Mouse (Mus musculus): Measurements from ENCODE around the gene Duox1. TPM values are rescaled to one million over a fixed set of nuclear protein-coding genes. Genes with fewer than 3 reads are reported as not detected.
A peak's percentile ranks its signal among the peaks of the same experiment; 100 is the strongest.
"Not testable (repeated sequence)": the region's sequence is repeated elsewhere in the genome, so short reads cannot be mapped to it uniquely, and the experiment has no call there.

Duox1 gene
- polyA plus RNA-seq, 1 experiment = not detected

DNA sequence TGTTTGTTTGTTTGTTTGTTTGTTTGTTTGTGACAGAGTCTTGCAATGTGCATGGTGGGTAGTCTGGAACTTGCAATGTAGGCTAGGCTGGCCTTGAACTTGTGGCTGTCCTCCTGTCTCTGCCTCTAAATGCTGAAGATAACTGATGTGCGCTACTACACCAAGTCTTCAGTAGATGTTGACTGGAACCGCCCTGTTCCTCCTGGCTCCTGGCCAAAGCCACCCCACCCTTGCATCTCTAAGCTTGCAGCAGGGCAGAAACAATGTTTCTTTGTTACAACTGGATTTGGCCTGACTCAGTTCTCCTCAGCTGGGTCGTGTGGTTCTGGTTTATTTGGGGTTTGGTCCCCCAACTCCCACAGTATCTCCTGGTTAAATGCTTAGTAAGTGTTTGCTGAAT is 18.7 kb downstream of the Duox1 start:
- no peaks in the 10 kb centered on the region for H3K9me3 ChIP-seq (replicated peaks; ENCODE audit: control insufficient read depth, insufficient read depth, low read length, poor library complexity, severe bottlenecking)
- H3K27ac ChIP-seq (ENCODE audit: insufficient read depth, low read length) = no peak overlapping the region
- H3K9ac ChIP-seq (ENCODE audit: low read depth, poor library complexity, severe bottlenecking) = no peak overlapping the region
- TF ChIP-seq POLR2A (IDR thresholded peaks at IDR 0.05; ENCODE audit: insufficient read depth, low read length) (no peak), CTCF (IDR thresholded peaks at IDR 0.05; ENCODE audit: low read depth, low read length) (no peak)
- H3K36me3 ChIP-seq (ENCODE audit: control insufficient read depth, insufficient read depth, low read length, poor library complexity, severe bottlenecking) = no peaks in the 10 kb centered on the region
- no peak overlapping the region for H3K4me3 ChIP-seq (ENCODE audit: low read depth, low read length)
- H3K4me1 ChIP-seq (ENCODE audit: control insufficient read depth, insufficient read depth, low read length) = peaks cover 5% of the 10 kb centered on the region
- no peaks in the 10 kb centered on the region for H3K27me3 ChIP-seq (ENCODE audit: control insufficient read depth, insufficient read depth, low read length, poor library complexity, severe bottlenecking)

GRCm38 (mm10) chr2:122337291-122337690 is 21.8 kb downstream of the Duox1 start:
- Histone ChIP-seq H3K36me3 (ENCODE audit: control insufficient read depth, insufficient read depth, low read length, poor library complexity, severe bottlenecking) (no peaks in the 10 kb centered on the region), H3K9me3 (replicated peaks; ENCODE audit: control insufficient read depth, insufficient read depth, low read length, poor library complexity, severe bottlenecking) (no peaks in the 10 kb centered on the region), H3K27ac (ENCODE audit: insufficient read depth, low read length) (no peak overlapping the region), H3K27me3 (ENCODE audit: control insufficient read depth, insufficient read depth, low read length, poor library complexity, severe bottlenecking) (no peaks in the 10 kb centered on the region), H3K4me1 (ENCODE audit: control insufficient read depth, insufficient read depth, low read length) (peaks cover 5% of the 10 kb centered on the region), H3K4me3 (ENCODE audit: low read depth, low read length) (peak overlapping the region; percentile 12; the same call in 1 of the 2 replicates), H3K9ac (ENCODE audit: low read depth, poor library complexity, severe bottlenecking) (no peak overlapping the region)
- TF ChIP-seq CTCF (IDR thresholded peaks at IDR 0.05; ENCODE audit: low read depth, low read length) = no peak

GRCm38 (mm10) chr2:122345106-122345893 is 29.8 kb downstream of the Duox1 start:
- Histone ChIP-seq H3K9ac (ENCODE audit: low read depth, poor library complexity, severe bottlenecking) (no peak overlapping the region), H3K9me3 (replicated peaks; ENCODE audit: control insufficient read depth, insufficient read depth, low read length, poor library complexity, severe bottlenecking) (no peaks in the 10 kb centered on the region), H3K27ac (ENCODE audit: insufficient read depth, low read length) (no peak overlapping the region), H3K4me1 (ENCODE audit: control insufficient read depth, insufficient read depth, low read length) (no peaks in the 10 kb centered on the region), H3K27me3 (ENCODE audit: control insufficient read depth, insufficient read depth, low read length, poor library complexity, severe bottlenecking) (no peaks in the 10 kb centered on the region), H3K36me3 (ENCODE audit: control insufficient read depth, insufficient read depth, low read length, poor library complexity, severe bottlenecking) (no peaks in the 10 kb centered on the region), H3K4me3 (ENCODE audit: low read depth, low read length) (no peak overlapping the region)
- TF ChIP-seq CTCF (IDR thresholded peaks at IDR 0.05; ENCODE audit: low read depth, low read length) = no peak
- no peak for TF ChIP-seq EP300 (IDR thresholded peaks at IDR 0.05; ENCODE audit: insufficient read depth, low read depth, low read length)
- no peak for TF ChIP-seq POLR2A (IDR thresholded peaks at IDR 0.05; ENCODE audit: insufficient read depth, low read length)

DNA sequence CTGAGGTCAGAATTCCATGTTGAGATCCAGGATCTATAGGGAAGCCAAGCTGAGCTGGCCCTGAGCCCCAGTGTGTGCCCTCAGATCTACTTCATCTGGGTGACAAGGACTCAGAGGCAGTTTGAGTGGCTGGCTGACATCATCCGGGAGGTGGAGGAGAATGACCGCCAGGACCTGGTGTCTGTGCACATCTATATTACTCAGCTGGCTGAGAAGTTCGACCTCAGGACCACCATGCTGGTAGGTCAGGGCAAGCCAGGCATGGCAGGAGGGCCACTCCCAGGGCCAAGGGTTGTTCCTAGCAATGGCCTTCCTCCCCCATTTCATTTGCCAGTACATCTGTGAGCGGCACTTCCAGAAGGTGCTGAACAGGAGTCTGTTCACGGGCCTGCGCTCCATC is 30.7 kb downstream of the Duox1 start:
- H3K27me3 ChIP-seq (ENCODE audit: control insufficient read depth, insufficient read depth, low read length, poor library complexity, severe bottlenecking); H3K4me3 ChIP-seq (ENCODE audit: low read depth, low read length); H3K36me3 ChIP-seq (ENCODE audit: control insufficient read depth, insufficient read depth, low read length, poor library complexity, severe bottlenecking); H3K27ac ChIP-seq (ENCODE audit: insufficient read depth, low read length); H3K4me1 ChIP-seq (ENCODE audit: control insufficient read depth, insufficient read depth, low read length); H3K9me3 ChIP-seq (replicated peaks; ENCODE audit: control insufficient read depth, insufficient read depth, low read length, poor library complexity, severe bottlenecking); H3K9ac ChIP-seq (ENCODE audit: low read depth, poor library complexity, severe bottlenecking): not testable (repeated sequence)

GRCm38 (mm10) chr2:122347257-122347656 is 31.8 kb downstream of the Duox1 start:
- no peaks in the 10 kb centered on the region for H3K9me3 ChIP-seq (replicated peaks; ENCODE audit: control insufficient read depth, insufficient read depth, low read length, poor library complexity, severe bottlenecking)
- H3K27me3 ChIP-seq (ENCODE audit: control insufficient read depth, insufficient read depth, low read length, poor library complexity, severe bottlenecking) = no peaks in the 10 kb centered on the region
- no peaks in the 10 kb centered on the region for H3K36me3 ChIP-seq (ENCODE audit: control insufficient read depth, insufficient read depth, low read length, poor library complexity, severe bottlenecking)
- H3K4me1 ChIP-seq (ENCODE audit: control insufficient read depth, insufficient read depth, low read length) = peaks cover 2% of the 10 kb centered on the region
- no peak overlapping the region for H3K9ac ChIP-seq (ENCODE audit: low read depth, poor library complexity, severe bottlenecking)
- H3K27ac ChIP-seq (ENCODE audit: insufficient read depth, low read length) = no peak overlapping the region
- no peak overlapping the region for H3K4me3 ChIP-seq (ENCODE audit: low read depth, low read length)
- TF ChIP-seq POLR2A (IDR thresholded peaks at IDR 0.05; ENCODE audit: insufficient read depth, low read length) (no peak), CTCF (IDR thresholded peaks at IDR 0.05; ENCODE audit: low read depth, low read length) (no peak), EP300 (IDR thresholded peaks at IDR 0.05; ENCODE audit: insufficient read depth, low read depth, low read length) (no peak)

DNA sequence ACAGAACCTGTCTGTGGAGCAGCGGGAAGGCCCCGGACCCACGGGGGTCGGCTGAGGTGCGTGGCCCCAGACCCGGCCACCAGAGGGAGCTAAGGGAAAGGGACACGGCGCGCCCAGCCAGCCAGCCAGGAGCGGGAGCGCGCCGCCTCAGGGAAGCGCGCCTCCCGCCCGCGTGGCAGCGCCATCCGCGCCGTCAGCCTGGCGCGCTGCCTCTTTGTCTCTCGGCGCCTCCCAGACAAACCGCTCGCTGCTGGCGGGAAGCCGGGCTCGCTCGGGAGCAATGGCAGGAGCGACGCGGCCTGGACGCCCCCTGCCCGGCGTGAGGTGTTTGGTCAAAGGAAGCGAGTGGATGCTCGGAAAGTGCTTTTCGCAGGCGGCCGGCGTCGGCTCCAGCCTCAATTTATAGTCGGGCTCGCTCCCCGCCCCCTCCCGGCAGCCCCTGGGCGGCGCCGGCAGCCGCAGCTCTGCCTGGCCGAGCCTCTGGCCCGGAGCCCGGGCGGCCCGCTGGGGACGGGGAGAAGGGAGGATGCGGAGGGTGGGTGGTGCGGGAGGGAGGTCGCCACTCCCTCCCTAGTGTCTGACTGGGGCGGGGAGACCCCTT is 33.2 kb downstream of the Duox1 start:
- Histone ChIP-seq H3K27me3 (ENCODE audit: control insufficient read depth, insufficient read depth, low read length, poor library complexity, severe bottlenecking) (no peaks in the 10 kb centered on the region), H3K4me1 (ENCODE audit: control insufficient read depth, insufficient read depth, low read length) (peaks cover 7% of the 10 kb centered on the region), H3K36me3 (ENCODE audit: control insufficient read depth, insufficient read depth, low read length, poor library complexity, severe bottlenecking) (no peaks in the 10 kb centered on the region), H3K4me3 (ENCODE audit: low read depth, low read length) (peak overlapping the region; percentile 83), H3K9ac (ENCODE audit: low read depth, poor library complexity, severe bottlenecking) (peak overlapping the region; percentile 79), H3K9me3 (replicated peaks; ENCODE audit: control insufficient read depth, insufficient read depth, low read length, poor library complexity, severe bottlenecking) (no peaks in the 10 kb centered on the region), H3K27ac (ENCODE audit: insufficient read depth, low read length) (no peak overlapping the region)
- peak; percentile 59 for TF ChIP-seq CTCF (IDR thresholded peaks at IDR 0.05; ENCODE audit: low read depth, low read length)
- TF ChIP-seq POLR2A (IDR thresholded peaks at IDR 0.05; ENCODE audit: insufficient read depth, low read length) = no peak

Measured in ES-Bruce4 (cell line).